Mouse (Mus musculus) left cerebral cortex, postnatal 4 days (tissue): ENCODE measurements around the gene Cep97. TPM values are rescaled to one million over a fixed set of nuclear protein-coding genes. Genes with fewer than 3 reads are reported as not detected.
A peak's percentile ranks its signal among the peaks of the same experiment; 100 is the strongest.
"Not testable (repeated sequence)": the region's sequence is repeated elsewhere in the genome, so short reads cannot be mapped to it uniquely, and the experiment has no call there.

Experiments
- DNase-seq: peaks from one replicate; pipeline ENCODE4 v3.0.0-alpha.2; 2022
- intact Hi-C: fragments of 180-260 bp; cut with DNase I; formaldehyde crosslinking; loops from one replicate; pipeline ENCODE4 v1.15.1; 2025
- total RNA-seq, 2 experiments: library from RNA; stranded (reverse); gene quantifications; 2 replicates each; pipeline ENCODE4 v1.2.3; 2021

The Cep97 gene
- total RNA-seq, 2 experiments from 2014 or later, result 8.9 to 11.2 TPM

DNA sequence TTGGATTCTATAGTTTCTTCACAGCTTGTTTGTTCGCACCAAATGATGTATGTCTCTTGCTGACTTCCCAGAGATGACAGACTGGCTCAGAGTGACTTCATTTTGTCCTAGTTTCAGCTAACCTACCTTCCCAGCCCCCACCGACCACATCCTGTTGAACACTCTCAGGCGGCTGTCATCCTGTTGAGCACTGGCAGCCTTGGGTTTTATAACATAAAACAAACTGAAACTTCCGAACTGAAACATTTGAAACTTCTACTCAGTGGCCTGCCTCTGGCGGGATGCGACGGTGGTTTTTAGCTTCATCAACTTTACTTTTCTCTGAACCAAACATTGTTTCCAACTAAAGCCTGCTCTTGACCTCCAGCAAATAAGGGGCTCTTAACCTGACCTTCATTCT is 14.3 kb upstream of the Cep97 start:
- intact Hi-C loops, result no loop called here
- no peak for DNase-seq

DNA sequence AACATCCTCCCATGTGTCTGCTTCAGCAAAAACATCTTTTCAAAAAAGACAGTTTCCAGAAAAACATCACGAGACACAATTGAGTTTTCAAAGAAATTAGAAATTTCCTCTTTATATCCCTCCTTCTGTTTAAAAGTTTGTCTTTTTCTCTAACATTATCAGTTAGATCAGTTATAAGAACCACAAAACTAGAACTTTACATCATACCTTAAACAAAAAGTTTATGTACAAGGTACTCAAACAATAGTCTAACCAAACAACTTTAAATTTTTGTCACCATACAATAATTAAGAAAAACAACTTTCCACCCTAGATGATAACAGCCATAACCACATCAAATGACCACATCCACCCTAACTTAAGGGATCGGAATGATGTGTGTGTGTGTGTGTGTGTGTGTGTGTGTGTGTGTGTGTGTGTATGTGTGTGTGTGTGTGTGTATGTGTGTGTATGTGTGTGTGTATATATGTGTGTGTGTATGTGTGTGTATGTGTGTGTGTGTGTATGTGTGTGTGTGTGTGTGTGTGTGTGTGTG is 13.3 kb upstream of the Cep97 start:
- intact Hi-C loops, DNase-seq: not testable (repeated sequence)

DNA sequence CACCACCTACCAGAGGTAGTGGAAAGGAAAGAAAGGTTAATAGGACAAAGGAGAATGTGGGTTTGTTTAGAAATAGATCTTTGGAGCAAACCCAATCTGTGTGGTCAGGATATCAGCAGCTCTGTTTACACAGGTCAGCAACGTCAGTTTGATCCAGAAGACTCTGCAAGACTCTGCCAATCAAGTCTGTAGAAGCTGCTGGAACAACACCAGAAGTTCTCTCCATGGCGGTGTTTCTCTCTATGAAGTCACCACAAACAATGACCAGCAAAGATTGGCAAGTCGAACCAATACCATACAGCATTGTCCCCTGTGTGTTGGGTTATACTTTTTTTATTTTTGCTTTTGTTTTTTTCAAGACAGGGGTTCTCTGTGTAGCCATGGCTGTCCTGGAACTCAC is 12.6 kb upstream of the Cep97 start:
- intact Hi-C loops, result no loop called here
- DNase-seq, result no peak

DNA sequence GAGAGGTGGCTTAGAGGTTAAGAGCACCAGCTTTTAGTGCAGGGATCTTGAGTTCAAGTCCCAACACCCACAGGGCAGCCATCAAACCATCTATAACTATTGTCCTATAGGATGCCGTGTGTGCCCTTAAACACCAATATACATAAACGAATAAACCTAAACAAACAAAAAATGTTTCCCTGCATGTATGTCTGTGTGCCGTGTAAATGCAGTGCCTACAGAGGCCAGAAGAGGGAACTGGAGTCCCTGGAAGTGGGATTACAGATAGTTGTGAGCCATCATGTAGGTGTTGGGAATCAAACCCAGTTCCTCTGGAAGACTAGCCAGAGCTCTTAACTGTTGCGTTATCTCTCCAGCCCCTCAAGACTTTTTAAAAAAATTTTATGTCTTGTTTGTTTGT is 6.1 kb upstream of the Cep97 start:
- DNase-seq, result no peak
- intact Hi-C loops, result no loop called here

DNA sequence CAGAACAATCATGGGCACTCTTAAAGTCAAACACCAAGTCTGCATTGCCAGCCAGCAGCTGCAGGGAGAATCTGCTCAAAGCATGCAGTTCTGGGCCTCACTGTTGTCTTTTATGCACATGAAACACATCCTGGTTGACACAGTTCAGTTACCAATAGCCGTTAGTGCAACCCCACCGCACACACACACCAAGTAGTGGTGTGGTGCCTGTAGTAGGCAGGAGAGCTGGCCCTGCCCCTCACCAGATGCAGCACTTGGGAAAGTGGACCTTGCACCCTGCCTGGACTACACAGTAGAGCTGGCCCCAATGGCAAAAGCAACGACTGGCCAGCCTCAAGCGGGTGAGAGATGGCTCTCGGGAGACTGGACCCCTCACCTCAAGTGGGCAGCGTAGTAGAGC is 5.0 kb upstream of the Cep97 start:
- intact Hi-C loops, result no loop called here

DNA sequence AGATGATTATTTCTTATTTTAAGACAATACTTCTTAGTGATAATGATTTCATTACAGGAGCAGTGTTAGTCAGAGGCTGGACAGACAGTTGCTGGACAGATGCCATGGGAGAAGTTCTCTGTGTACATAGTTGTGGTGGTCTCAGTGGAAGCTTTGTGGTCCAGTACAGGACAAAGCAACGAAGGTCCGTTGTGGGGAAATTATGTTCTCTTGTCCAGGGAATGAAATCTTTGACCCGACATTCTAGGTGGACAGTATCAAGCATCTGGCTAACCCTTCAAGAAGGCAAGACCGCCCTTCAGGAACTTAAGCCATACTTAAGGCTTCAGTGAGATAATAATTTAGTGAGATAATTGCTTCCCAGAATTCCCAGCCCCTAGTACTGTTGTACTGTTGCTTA is 4.1 kb upstream of the Cep97 start:
- DNase-seq, result no peak
- intact Hi-C loops, result no loop called here

More for the DNA sequence above, 5.0 kb upstream of the Cep97 start:
- no peak for DNase-seq

DNA sequence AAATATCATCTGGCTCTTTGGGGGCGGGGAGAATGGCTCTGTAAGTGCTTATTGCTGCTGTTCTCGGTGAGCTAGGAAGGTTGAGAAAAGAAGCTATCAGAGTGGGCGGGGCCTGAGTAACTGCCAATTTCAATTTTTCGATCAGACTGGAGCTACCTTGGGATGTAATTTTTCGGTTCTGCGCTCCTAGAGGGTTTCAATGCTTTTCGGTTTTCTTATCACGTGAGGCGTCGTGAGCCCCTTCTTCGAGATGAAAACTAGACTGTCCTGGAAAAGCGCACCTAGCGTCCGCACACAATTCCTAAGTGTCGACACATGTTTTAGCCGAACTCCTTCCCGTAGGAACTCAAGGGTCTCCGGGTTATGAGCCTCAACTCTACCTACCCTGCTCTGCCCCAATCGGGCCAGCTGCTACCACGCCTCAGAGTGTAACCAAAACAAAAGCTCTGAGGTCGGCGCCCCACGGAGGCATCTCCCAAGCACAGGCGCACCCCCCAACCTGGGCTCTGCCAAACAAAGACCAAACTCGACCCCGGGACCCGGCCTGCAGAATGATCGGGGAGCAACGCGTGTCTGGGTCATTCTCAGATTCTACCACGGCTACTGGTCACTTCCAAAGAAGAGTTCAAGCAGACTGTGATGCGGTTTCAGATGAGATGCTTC is 843 bp downstream of the Cep97 start:
- peak; percentile 54 for DNase-seq
- intact Hi-C loops, result no loop called here

DNA sequence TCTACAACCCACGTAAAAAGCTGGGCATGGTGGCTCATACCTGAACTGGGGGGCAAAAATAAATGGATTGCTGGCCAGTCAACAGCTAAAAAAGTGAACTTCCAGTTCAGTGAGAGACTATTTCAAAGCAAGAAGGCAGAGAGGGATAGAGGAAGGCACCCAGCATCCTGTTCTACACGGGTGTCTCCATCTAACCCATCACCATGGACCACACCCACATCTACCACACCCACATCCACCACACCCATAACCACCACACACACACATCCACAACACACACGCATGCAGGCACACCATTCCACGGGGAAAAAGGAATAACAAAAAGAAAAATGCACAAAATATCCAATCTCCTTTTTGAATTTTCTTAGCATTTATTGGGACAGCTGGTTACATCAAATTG is 10.6 kb downstream of the Cep97 start:
- no peak for DNase-seq
- intact Hi-C loops, result no loop called here

DNA sequence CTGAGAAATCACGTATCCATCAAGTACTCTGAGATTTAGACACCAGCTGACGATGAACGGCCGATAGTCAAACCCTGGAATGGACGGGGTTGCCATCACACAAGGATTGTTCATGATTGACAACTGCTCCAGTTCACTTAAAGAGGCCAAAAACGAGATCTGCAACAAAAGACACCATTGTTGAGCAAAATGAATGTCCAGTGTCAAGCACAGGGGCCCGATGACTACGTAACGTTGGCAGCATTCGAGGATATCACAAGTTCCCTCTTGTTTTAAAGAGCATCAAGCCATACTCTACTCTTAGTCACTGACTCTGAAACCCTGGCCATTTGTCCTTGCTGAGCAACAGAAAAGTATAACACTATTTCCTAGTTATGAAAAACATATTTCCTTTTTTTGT is 12.6 kb downstream of the Cep97 start:
- intact Hi-C loops, result no loop called here
- no peak for DNase-seq

DNA sequence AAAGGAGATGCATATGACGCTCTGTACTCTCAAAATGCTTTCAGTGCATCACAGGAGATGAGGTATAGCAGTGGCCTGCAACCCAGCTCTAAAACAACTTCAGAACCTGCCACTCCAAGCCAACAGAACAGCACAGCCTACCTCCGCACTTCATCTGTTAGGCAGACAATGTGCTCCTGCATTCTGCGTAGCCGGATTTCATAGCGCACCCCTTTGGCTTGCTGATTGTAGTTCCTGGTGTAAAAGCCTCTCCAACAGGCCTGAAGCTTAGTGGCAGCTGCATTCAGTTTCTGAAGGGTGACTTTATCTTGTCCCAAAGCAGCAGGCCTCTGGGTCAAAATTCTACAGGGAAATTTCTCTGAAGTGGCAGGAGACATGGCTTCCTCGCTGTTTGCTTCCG is 19.9 kb downstream of the Cep97 start:
- intact Hi-C loops, result no loop called here
- no peak for DNase-seq

DNA sequence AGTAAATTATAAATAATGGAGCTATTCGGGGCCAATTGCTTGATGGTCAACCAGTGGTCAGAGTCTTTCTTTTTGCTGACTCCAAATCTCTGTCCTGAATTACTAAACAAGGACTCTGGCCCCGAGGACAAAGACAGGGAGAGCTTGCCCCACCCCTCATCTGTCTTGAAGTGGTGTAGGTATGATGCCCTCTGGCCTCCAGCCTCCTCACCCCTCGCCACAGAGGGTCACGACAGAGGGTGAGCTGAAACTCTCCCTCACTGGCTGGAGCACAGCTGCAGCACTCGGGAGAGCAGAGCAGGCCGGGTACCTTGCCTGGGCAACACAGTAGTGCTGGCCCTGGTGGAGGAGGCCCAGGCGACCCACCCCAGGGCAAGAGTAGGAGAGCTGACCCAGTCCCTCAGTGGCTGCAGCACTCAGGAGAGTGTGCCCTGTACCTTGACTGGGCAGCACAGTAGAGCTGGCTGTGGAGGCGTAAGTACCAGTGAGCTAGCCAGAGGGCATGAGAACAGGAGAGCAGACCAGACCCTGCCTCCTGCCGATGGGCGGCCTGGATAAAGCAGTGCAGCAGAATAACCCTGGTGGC is 24.4 kb downstream of the Cep97 start:
- DNase-seq, result no peak
- intact Hi-C loops, result no loop called here

DNA sequence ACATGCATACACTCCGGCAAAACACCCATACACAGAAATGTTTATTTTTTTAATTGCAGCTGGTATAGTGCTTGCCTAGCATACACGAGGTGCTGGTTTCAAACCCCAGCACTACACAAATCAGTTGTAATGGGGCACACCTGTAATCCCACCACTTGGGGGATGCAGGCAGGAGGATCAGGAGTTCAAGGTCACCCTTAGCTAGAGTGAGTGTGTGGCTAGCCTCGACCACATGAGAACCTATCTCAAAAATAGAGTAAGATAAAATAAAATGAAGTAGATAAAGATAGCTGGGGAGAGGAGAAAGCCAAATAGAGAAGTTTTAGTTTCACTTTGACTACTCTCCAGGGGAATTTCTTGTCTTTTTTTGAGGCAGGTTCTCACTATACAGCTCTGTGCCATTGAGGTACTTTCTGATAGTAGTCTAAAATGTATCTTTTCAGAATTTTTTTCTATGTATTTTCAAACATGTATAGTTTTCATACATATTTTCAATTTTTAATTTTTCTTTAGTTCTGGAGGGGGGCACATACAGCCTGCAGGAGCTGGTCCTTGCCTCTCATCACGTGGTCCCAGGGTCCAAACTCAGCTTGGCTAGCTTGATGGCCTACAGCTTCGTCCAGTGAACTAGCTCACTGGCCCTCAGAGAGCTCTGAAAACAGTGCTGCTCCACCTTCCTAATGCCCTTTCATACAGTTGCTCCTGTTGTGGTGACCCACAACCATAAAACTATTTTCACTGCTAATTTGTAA is 27.6 kb downstream of the Cep97 start:
- intact Hi-C loops, result no loop called here
- DNase-seq, result no peak

DNA sequence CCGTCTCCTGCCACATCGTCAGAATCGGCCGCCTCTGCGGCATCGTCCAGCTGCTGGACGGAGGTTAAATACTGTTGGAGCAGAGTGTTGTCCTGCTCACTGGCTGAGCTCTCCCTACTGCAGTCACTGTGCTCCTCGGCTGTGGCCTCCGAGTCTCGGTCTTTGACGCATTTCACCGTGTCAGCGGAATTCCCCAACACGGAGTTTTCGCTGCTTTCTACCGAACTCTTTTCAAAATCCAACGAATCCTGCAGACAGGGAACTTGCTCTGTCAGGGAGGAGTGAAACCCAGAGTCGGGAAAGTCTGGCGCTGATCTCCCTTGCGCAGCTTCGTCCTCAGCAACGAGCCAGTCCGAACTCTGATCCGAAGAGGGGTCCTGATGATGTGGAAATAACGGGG is 29.3 kb downstream of the Cep97 start:
- intact Hi-C loops, result no loop called here
- no peak for DNase-seq

DNA sequence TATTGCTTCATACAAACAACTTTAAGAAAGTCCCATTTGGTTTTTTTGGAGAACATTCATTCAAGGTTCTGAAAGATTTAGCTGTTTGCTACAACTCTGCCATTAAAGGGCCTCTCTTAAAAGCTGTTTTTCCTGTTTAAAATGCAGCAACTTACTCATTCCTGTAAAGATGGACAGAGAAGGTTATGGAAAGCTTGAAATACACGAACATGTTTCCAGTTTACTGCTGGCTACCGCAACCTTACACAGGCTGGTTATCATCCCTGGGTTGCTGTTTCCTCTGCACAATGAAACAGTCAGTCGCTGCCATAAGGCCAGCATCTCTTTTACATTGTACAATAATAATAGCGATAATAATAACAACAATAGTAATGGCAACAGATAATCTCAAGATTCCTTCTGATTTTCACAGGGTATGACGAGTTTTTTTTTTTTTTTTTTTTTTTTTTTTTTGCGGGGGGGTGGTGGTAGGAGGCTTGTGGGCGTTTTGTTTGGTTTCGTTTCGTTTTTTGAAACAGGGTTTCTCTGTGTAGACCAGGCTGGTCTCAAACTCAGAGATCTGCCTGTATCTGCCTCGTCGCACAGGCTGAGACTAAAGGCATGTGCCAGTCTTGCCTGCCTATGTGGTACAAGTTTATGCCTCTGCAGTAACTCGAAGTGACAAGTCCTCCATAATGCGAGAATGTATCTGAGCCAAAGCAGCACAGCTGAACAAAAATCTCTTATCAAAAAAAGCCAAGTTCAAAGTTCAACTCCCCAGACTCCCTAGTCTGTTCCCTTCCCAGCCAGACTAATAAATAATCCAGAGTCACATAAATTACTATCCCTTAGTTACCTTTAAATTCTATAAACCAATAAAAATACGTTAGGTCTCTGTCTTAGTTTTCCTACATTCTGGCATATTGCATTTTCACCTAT is 32.6 kb downstream of the Cep97 start:
- no peak for DNase-seq
- intact Hi-C loops, result no loop called here

DNA sequence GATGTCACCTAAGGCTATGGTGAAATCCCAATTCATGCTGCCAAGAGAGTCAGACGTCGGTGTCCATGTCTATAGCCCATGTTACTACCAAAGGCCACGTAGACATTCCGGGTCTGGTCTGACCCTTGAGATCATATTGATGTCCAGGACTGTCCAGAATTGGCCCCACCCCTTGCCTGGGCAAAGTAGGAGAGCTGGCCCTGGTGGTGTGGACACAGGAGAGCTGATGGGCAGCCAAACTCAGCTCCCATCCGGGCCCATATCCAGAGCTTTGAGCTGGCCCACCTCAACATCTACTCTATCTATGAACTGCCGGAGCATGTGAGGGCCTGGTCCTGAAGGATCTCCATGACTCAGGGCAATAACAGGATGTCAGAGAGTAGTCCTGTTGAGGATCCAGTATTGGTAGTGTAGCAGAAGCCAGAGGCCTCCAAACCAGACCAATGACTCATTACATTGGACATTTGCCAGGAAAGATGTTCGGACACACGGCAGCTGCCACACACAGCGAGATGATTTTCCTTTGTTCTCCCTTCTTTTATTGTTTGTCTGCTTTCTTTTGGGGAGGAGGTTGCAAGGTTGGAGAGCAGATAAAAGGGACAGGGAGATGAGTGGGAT is 36.2 kb downstream of the Cep97 start:
- intact Hi-C loops, result no loop called here
- no peak for DNase-seq

DNA sequence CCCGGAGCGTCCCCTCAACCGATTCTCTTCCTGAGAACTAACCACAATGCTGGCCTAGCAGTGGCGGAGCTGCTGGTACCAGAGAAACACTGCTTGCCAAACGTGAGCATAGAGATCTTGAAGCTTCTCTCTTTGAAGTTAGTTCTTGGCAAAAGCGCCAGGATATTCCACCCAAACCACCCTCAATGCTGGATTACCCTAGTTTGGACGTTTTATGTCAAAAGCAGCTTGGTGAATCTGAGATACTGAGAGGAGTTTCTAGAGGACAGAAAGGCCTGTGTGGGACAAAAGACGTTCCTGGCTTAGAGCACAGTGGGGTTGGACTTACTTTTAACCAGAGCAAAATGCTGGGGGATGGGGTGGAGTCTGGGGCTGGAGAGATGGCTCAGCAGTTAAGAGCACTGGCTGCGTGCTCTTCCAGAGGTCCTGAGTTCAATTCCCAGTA is 39.0 kb downstream of the Cep97 start:
- peak; percentile 43 for DNase-seq
- intact Hi-C loops, result no loop called here

DNA sequence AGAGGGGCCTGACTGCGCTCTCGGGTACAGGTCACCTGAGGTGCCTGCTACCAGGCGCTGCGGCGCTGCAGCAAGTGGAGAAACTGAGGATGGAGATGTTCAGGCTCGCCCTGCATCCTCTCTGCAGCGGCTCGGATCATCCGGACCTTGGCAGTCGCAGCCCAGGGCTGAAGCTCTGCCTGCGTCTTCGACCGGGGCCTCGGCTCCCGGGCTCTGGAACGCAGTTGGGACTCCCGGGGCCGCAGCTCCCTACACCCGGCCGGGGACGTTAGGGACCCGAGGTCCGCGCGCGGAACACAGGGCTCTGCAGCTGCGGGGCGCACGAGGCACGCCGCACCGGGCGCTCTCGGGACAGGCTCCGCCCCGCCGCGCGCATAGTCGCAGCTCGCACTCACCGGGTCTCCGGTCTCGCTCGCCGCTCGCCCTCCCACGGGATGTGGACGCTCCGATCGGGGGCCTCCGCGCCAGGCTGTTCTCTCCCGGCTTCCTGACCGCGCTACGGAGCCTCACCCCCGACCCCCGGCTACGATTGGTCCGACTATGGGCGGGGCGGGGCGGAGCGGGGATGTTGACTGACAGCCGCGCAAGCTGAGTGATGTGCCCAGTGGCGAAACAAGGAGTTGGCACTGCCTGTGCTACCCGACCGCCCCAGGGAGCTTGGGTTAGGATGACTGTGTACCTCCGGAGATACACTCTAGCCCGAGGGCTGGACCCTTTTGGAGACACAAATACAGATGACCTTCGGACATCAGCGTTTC is 39.6 kb downstream of the Cep97 start, which contains the start of gene Nxpe3:
Gene Nxpe3, minus strand, starts transcription at position 393 of the 758 bp plus-strand sequence.
- DNase-seq, result peak; percentile 93
- intact Hi-C loops, result no loop called here

DNA sequence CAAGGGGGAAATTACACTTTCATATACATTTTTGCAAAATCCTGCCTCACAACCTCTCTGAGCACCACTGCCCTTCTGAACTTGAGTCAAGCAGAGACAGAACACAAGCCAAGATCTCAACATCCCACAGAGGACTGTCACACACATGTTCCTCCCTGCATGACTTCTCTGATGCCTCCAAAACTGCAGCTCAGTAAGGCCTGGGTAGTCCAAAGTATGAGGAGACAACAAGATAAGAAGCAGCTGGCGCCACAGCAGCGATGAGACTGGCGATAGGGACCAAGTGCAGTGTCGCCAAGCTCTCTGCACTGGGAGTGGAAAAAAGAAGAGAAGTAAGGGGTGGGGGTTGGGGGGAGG is 40.1 kb downstream of the Cep97 start:
- DNase-seq, result peak; percentile 27
- intact Hi-C loops, result no loop called here

DNA sequence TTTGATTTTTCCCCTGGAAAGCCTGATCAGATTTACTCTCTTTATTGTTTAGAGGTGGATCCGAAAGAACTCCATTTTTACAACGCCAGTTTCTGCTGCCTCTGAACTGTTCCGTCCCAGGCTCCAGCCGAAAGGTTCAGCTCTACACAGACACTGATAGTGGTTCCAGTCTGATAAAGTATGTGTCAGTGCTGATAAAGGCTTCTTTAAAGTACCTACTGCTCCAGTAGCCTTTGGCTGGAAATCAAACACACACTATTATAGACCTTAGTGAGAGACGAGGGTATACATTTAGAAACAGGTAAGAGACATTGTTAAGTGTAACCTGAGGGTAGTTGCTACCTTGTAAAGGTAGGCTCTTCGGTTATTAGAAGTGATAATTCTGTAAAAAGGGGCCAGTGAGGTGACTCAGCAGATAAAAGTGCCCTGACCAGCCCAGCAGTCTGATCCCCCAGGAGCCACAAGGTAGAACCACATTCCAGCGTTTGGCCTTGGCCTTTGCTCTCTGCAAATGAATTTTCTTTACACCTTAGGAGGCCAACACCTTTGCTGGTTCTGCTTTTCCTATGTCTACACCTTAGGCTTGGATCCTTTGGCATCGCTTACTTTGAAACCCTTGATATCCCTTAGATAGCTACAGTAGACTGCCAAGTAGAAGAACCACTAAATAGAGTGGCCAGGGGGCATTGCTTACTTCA is 41.1 kb downstream of the Cep97 start:
- intact Hi-C loops, result no loop called here
- no peak for DNase-seq
